Mouse (Mus musculus): ENCODE data around the gene Zfp346. TPM values are rescaled to one million over a fixed set of nuclear protein-coding genes. Genes with fewer than 3 reads are reported as not detected.
"Not testable (repeated sequence)": the region's sequence is repeated elsewhere in the genome, so short reads cannot be mapped to it uniquely, and the experiment has no call there.

The Zfp346 gene
- polyA plus RNA-seq, 1 experiment from 2014 or later, result 6.9 TPM

GRCm38 (mm10) chr13:55092588-55092987 is 12.5 kb upstream of the Zfp346 start:
- Histone ChIP-seq H3K27me3 (replicated peaks; ENCODE audit: insufficient read depth, low read length) (no peaks in the 10 kb centered on the region), H3K36me3 (ENCODE audit: insufficient read depth, low read length) (peaks cover 5% of the 10 kb centered on the region; the same call in 1 of the 2 replicates), H3K4me1 (ENCODE audit: insufficient read depth, low read depth, low read length) (no peaks in the 10 kb centered on the region), H3K9ac (replicated peaks; ENCODE audit: low read depth) (no peak overlapping the region), H3K27ac (ENCODE audit: low read length) (no peak overlapping the region), H3K4me3 (ENCODE audit: low read depth, low read length) (no peak overlapping the region), H3K4me2 (replicated peaks; ENCODE audit: low read depth, low read length) (no peak overlapping the region), H3K9me3 (ENCODE audit: low read length) (no peaks in the 10 kb centered on the region)
- ATAC-seq (no peak), DNase-seq (ENCODE audit: low spot score) (peak; percentile 38)
- 64% methylated on average over 4 of the region's 4 CpGs for WGBS
- no peak for TF ChIP-seq EP300 (IDR thresholded peaks at IDR 0.05)
- TF ChIP-seq CTCF (IDR thresholded peaks at IDR 0.05), result no peak

GRCm38 (mm10) chr13:55097841-55098240 is 7.3 kb upstream of the Zfp346 start:
- not testable (repeated sequence) for H3K9me3 ChIP-seq (ENCODE audit: low read length); H3K4me1 ChIP-seq (ENCODE audit: insufficient read depth, low read depth, low read length); H3K4me3 ChIP-seq (ENCODE audit: low read depth, low read length); H3K9ac ChIP-seq (replicated peaks; ENCODE audit: low read depth); ATAC-seq; H3K4me2 ChIP-seq (replicated peaks; ENCODE audit: low read depth, low read length); DNase-seq (ENCODE audit: low spot score); H3K27me3 ChIP-seq (replicated peaks; ENCODE audit: insufficient read depth, low read length); H3K27ac ChIP-seq (ENCODE audit: low read length); H3K36me3 ChIP-seq (ENCODE audit: insufficient read depth, low read length)
- TF ChIP-seq CTCF (IDR thresholded peaks at IDR 0.05), result peak; percentile 24; the same call in 1 of the 2 replicates
- WGBS, result 91% methylated on average over 3 of the region's 3 CpGs

- peak; percentile 57 for DNase-seq (ENCODE audit: low spot score)
- 22% methylated on average over 20 of the region's 20 CpGs for WGBS
- ATAC-seq, result no peak
- Histone ChIP-seq H3K9me3 (ENCODE audit: low read length) (no peaks in the 10 kb centered on the region), H3K4me2 (replicated peaks; ENCODE audit: low read depth, low read length) (peak overlapping the region; percentile 68), H3K36me3 (ENCODE audit: insufficient read depth, low read length) (no peaks in the 10 kb centered on the region), H3K9ac (replicated peaks; ENCODE audit: low read depth) (peak overlapping the region; percentile 88), H3K27me3 (replicated peaks; ENCODE audit: insufficient read depth, low read length) (no peaks in the 10 kb centered on the region), H3K4me1 (ENCODE audit: insufficient read depth, low read depth, low read length) (0 out of 2 replicates have a peak, but pooled peaks cover 3% of the 10 kb centered on the region), H3K27ac (ENCODE audit: low read length) (peak overlapping the region; percentile 94), H3K4me3 (ENCODE audit: low read depth, low read length) (peak overlapping the region; percentile 90)
- TF ChIP-seq EP300 (IDR thresholded peaks at IDR 0.05), result no peak
Observed at GRCm38 (mm10) chr13:55099066-55099725, 5.9 kb upstream of the Zfp346 start.

GRCm38 (mm10) chr13:55099726-55100478 is 5.2 kb upstream of the Zfp346 start, which contains the start of gene Uimc1:
Gene Uimc1, minus strand, starts transcription at chr13:55100300.
- H3K4me1 ChIP-seq (ENCODE audit: insufficient read depth, low read depth, low read length), result 0 out of 2 replicates have a peak, but pooled peaks cover 3% of the 10 kb centered on the region
- H3K36me3 ChIP-seq (ENCODE audit: insufficient read depth, low read length), result no peaks in the 10 kb centered on the region
- H3K9ac ChIP-seq (replicated peaks; ENCODE audit: low read depth), result peak within 1 kb of the TSS; percentile 88
- DNase-seq (ENCODE audit: low spot score) (peak; percentile 94), ATAC-seq (peak; percentile 89)
- peak within 1 kb of the TSS; percentile 68 for H3K4me2 ChIP-seq (replicated peaks; ENCODE audit: low read depth, low read length)
- H3K4me3 ChIP-seq (ENCODE audit: low read depth, low read length), result peak within 1 kb of the TSS; percentile 90
- H3K27ac ChIP-seq (ENCODE audit: low read length), result peak within 1 kb of the TSS; percentile 94
- no peaks in the 10 kb centered on the region for H3K9me3 ChIP-seq (ENCODE audit: low read length)
- 3% methylated on average over 57 of the region's 81 CpGs for WGBS
- no peaks in the 10 kb centered on the region for H3K27me3 ChIP-seq (replicated peaks; ENCODE audit: insufficient read depth, low read length)
- no peak for TF ChIP-seq EP300 (IDR thresholded peaks at IDR 0.05)
- peak; percentile 63 for TF ChIP-seq CTCF (IDR thresholded peaks at IDR 0.05)

- H3K9ac ChIP-seq (replicated peaks; ENCODE audit: low read depth), result no peak overlapping the region
- TF ChIP-seq CTCF (IDR thresholded peaks at IDR 0.05) (no peak), EP300 (IDR thresholded peaks at IDR 0.05) (no peak)
- H3K36me3 ChIP-seq (ENCODE audit: insufficient read depth, low read length), result no peaks in the 10 kb centered on the region
- no peak overlapping the region for H3K27ac ChIP-seq (ENCODE audit: low read length)
- WGBS, result 89% methylated on average over 11 of the region's 11 CpGs
- no peak for DNase-seq (ENCODE audit: low spot score)
- ATAC-seq, result no peak
- H3K4me2 ChIP-seq (replicated peaks; ENCODE audit: low read depth, low read length), result no peak overlapping the region
- H3K4me1 ChIP-seq (ENCODE audit: insufficient read depth, low read depth, low read length), result peaks cover 9% of the 10 kb centered on the region; the same call in 1 of the 2 replicates
- H3K4me3 ChIP-seq (ENCODE audit: low read depth, low read length), result no peak overlapping the region
- H3K9me3 ChIP-seq (ENCODE audit: low read length), result no peaks in the 10 kb centered on the region
- H3K27me3 ChIP-seq (replicated peaks; ENCODE audit: insufficient read depth, low read length), result no peaks in the 10 kb centered on the region
Observed at GRCm38 (mm10) chr13:55101627-55102026, 3.5 kb upstream of the Zfp346 start.

GRCm38 (mm10) chr13:55102366-55102765 is 2.7 kb upstream of the Zfp346 start:
- TF ChIP-seq CTCF (IDR thresholded peaks at IDR 0.05) (no peak), EP300 (IDR thresholded peaks at IDR 0.05) (no peak)
- no peaks in the 10 kb centered on the region for H3K36me3 ChIP-seq (ENCODE audit: insufficient read depth, low read length)
- no peak overlapping the region for H3K4me2 ChIP-seq (replicated peaks; ENCODE audit: low read depth, low read length)
- WGBS, result 90% methylated on average over 3 of the region's 3 CpGs
- H3K27me3 ChIP-seq (replicated peaks; ENCODE audit: insufficient read depth, low read length), result no peaks in the 10 kb centered on the region
- DNase-seq (ENCODE audit: low spot score) (no peak), ATAC-seq (no peak)
- H3K9me3 ChIP-seq (ENCODE audit: low read length), result no peaks in the 10 kb centered on the region
- no peak overlapping the region for H3K9ac ChIP-seq (replicated peaks; ENCODE audit: low read depth)
- no peak overlapping the region for H3K4me3 ChIP-seq (ENCODE audit: low read depth, low read length)
- no peak overlapping the region for H3K27ac ChIP-seq (ENCODE audit: low read length)
- peaks cover 9% of the 10 kb centered on the region; the same call in 1 of the 2 replicates for H3K4me1 ChIP-seq (ENCODE audit: insufficient read depth, low read depth, low read length)
